Mouse (Mus musculus): ENCODE results near the gene Akap7.

DNA sequence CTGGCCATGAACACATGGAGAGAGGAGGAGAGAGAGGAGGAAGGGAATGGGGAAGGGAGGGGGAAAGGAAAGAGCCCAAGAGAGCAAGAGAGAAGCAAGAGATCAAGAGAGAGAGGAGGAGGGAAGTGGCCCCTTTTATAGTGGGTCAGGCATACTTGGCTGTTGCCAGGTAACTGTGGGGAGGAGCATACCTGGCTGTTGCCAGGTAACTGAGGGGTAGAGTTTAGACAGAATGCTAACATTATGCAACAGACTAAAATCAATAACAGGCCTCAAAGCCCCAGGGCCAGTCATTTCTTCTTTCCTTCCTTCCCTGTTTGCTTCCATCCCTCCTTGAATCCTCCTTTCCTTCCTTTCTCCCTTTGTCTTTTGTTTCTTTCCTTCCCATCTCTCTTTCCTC, 10.0 kb upstream of the Akap7 start:
- TF ChIP-seq GATA1 (IDR thresholded peaks at IDR 0.05; ENCODE audit: borderline replicate concordance, low read length), result no peak
- TF ChIP-seq FLI1 (IDR thresholded peaks at IDR 0.05; ENCODE audit: low read length), result no peak
